Mouse (Mus musculus) embryo, embryonic 11 days (tissue): ENCODE data around the gene Trim50.
"Not testable (repeated sequence)": the region's sequence is repeated elsewhere in the genome, so short reads cannot be mapped to it uniquely, and the experiment has no call there.

Experiments
- DNase-seq: peaks from one replicate; pipeline ENCODE4 v3.0.0-alpha.2; 2015

The Trim50 gene

DNA sequence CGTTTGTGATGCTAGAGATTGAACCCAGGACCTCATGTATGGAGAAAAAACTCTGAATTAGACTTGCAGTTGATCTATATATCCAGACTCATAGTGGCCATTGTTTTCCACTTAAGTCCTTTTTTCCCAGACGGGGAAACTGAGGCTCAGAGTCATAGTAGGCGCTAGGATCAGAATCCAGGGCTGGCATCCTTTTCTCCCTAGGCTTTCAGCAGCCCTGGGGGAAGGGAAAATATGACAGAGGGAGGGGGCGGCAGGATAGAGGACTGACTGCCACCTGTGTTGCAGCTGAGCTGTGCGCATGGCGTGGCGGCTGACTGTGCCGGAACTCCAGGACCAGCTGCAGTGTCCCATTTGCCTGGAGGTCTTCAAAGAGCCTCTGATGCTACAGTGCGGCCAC, at the start of gene Trim50:
Gene Trim50 (plus strand): TSS at position 301 of the 400 bp plus-strand sequence.
- DNase-seq, result no peak

DNA sequence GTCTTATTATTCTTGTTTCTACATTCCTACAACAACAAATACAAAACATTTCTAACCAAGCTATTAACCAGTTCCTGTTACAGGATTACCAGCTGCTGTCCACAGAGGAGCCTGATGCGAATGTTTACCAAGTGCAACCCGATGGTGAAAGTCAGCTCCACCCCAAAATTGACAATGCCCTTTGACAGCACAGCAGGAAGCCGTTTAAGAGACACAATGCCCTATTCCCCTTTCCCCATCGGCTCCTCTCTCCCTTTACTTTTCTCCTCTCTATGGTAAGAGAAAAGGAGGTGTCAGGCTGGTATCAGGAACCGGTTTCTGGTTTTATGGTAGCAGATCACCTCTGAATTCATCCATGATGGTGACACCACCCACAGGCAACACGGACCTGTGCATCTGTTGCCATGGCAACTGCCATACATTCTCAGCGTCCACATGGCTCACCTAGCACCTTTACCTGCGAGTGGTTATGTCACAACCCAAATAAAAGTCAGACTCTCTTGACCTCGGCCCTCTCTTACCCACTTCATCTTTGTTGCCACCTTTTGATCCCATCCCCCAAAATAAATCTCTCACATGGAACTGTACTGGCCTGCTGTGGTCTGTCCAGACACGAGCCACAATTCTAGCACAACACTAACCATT, 46.7 kb upstream of the Trim50 start:
- DNase-seq, result no peak

DNA sequence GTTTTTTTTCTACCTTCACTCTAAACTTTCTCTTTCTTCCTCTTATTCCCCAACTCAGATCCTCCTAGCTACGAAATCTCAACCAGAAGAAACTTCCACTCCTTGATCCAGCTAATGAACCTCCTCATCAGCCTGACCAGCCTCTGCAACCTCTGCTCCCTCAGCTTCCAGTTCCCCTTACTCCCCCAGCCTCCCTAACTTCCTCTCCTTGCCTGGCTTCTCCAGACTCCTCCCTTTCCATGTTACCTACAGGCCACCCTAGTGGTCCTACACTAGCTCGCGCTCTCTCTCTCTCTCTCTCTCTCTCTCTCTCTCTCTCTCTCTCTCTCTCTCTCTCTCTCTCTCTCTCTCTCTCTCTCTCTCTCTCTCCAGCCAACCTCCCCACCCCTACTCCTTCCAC, 36.9 kb upstream of the Trim50 start:
- DNase-seq, result no peak

DNA sequence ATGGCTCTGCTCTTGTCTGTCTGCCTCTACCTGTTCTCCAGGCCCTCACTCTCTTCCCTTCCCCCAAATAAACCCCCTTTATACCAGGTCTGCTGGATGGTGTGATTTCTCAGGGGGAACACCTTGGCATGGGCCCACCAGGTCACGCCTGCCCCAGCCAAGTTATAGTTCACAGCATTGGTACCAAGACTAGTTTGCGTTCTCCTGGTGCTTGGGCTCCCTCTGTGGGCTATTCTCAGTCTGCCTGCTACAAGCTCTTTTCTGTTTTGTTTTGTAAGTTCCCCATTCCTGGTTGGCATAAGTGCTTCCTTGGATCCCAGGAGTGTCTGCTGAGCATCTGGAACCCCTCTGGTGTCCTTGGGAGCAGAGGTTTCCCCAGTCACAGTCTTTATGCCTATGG, 33.2 kb upstream of the Trim50 start:
- no peak for DNase-seq

DNA sequence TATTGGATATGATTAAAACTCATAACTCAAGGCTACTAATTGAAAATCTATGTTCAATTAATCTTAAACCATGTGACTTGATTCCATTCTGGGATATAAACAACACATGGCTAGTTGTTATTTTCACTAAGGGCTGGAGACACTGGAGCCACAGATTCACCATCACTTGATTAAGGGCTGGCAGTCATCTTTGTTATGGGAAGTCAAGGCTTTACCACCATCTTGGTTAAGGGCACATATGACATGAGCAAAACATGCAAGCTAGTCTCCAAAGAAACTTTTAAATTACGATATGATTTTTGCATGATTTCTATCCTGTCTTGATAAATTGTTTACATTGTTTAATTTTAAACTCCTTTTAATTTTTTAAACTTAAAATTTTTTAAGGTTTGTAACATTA, 30.9 kb upstream of the Trim50 start:
- DNase-seq, result no peak

DNA sequence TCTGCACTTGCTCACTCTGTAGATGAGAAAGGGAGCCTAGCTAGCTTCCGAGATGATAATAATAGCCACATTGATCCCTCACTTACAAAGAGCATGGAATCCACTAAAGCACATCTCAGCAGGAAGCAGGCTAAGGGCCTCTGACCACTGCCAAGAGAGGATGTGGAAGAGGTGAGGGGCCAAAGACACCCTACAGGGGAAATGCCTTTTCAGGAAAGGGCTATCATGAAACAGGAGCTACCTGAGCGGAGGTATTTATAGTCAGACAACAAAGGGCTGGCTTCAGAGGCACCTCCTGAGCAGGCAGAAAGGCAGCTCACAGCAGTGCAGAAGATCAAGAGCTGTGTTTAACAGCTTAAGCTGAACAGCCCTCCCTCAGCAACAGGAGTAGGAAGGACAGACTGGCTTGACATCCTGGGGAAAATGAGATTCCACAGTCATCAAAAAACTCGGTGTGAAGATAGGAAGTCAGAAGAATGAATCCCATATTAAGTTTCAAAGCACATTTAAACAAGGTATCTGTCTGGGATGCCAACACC, 26.9 kb upstream of the Trim50 start:
- no peak for DNase-seq

DNA sequence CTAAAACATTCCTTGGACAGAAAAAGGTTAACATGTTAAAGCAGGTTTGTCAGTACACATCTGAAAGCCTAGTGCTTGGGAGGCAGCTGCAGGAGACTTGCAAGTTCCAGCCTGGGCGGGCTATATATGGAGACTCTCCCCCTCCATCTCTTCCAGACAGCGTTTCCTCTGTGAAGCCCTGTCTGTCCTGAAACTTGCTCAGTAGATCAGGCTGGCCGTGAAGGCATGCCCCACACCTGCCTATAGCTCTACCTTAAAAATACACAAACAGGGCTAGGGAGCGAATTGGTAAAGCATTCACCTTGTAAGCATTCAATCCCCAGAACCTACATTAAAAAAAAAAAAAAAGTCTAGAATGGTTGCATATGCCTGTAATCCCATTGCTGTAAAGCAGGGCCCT, 23.6 kb upstream of the Trim50 start:
- no peak for DNase-seq

DNA sequence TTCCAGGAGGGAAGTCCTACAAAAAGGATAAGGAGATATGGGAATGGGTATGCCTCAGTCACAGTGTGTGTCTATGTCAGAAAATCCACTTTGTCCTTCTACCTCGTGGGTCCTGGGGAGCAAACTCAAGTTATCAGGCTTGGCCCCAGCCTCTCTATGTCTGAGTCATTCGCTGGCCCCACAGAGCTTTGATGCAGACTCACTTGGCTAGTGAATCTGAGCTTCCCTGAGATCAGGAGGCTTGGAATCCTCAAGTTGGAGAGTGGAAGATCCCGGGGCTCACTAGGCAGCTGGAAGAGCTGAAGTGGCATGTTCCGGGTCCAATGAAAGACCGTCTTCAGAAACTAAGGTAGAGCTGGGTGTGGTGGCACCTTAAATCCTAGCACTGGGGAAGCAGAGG, 22.9 kb upstream of the Trim50 start:
- no peak for DNase-seq

DNA sequence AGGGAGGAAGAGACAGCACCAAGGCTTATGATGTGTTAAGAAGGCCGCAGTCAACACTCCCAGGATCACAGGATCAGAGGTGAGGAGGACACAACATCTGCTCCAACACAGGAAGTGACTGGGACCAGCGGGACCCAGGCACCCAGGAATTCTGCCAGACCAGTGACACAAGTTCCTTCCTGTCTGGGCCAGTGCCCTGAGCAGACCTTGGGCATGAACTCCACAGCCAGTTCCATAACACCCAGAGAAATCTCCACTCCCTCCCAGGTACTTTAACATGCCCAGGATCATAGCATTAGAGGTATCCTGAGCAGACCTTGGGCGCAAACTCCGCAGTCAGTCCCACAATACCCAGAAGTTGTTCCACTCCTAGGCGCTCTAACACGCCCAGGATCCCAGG, 21.9 kb upstream of the Trim50 start:
- no peak for DNase-seq

DNA sequence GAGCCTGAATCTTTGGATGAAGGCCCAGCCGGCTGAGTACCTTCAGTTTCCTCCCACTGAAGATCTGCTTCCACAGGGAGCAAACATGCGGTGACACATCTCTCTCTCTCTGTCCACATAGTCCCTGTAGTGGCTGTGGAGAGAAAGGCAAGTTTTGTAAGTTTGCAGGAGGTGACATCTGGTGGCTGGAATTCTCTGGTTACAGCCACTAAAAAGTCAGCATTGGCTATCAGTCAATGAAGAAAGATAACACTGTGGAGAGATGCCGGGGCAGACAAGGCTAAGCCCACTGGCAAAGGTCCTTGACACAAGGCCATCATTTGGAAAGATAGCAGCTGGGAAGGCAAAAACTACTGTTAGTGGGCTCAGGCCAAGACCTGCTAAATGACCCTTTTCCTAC, 15.5 kb upstream of the Trim50 start:
- peak; percentile 9 for DNase-seq

DNA sequence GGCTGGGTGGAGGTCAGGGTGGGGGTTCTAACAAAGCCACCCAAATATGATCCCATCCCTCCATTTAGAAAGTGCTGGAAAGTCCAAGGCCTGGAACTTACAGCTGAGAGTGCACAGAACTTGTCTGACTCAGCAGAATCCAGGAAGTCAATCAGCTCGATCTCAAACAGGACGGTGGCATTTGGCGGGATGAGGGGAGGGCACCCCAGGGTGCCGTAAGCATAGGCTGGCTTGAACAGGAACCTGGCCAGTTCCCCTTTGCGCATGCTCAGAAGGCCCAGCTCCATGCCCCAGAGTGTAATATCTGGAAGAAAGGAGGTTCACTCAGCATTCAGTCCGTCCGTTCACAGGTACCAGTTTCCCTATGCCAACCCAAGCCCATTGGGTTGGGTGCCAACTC, 7.1 kb upstream of the Trim50 start:
- no peak for DNase-seq

DNA sequence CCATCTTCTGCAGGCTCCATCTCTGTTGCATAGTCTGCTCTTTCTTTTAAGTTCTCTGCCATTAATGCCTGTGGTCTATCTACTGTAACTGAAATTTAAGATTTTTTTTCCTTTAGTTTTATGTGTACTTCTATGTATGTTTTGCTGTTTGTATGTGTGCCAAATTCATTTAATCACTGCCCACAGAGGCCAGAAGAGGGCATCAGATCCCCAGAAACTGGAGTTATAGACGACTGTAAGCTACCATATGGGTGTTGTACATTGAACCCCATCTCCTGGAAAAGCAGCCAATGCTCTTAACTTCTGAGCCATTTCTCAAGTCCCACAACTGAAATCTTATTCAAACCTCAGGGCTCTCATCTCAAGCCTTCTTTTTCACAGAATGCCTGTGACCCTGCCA, 6.7 kb upstream of the Trim50 start:
- no peak for DNase-seq

DNA sequence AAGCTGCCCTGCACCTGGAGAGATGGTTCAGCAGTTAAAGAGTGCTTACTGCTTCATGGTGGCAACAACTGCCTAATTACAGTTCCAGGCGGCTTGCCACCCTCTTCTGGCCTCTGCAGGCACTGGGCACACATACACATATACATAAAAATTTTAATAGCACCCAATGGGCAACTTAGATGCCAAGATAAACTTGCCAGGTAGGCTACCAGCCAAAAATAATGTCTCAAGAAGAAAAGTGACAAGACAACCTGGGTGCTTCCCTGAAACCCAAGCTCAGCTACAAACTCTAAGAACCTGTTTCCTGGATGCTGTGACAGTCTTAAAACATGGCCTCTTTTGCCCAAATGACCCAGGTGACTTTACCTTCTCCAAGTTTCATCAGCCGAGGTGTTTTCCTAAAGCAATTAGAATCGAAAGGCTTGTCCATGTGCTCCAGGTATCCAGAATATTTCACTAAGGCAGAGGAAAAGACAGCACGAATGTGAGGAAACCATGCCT, 5.5 kb upstream of the Trim50 start:
- DNase-seq, result no peak

DNA sequence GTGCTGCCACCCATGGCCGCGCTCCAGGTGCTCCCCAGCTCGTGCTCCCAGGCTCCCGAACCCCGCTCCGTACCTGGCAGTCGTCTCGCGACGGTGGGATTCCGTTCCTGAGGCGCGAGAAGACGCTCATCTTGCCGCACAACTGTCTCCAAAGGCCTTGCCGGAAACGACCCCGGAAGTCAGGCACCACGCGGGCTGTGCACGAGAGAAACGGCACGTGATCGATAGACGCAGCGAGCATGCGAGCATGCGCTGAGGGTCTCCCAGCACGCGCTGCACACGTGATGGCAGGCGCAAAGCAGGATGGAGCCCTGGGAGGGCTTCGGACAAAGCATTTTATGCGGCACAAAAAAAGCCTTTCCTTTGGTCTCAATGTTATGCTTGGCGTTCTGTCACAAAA, 3.2 kb upstream of the Trim50 start, which contains the start of gene Fkbp6:
Gene Fkbp6 (minus strand): TSS at position 183 of the 400 bp plus-strand sequence.
- DNase-seq, result no peak

DNA sequence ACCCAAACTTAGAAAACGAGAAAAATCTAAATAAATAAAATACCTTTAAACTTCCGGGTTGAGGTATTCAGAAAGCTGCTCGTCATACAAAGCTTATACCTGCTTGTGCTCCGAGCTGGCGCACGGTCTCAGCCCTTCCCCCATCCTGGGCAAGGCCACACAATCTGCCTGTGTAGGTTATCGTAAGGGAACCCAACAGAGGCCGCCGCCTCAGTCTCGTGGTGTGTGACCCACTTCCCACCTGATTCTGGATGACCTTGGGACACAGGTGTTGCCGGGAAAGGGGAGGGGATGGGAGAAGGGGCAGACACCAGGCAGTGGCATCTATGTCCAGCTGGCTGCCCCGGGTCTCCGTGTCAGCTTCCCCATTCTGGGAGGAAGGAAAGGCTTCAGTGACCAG, 1.5 kb upstream of the Trim50 start:
- DNase-seq, result no peak

DNA sequence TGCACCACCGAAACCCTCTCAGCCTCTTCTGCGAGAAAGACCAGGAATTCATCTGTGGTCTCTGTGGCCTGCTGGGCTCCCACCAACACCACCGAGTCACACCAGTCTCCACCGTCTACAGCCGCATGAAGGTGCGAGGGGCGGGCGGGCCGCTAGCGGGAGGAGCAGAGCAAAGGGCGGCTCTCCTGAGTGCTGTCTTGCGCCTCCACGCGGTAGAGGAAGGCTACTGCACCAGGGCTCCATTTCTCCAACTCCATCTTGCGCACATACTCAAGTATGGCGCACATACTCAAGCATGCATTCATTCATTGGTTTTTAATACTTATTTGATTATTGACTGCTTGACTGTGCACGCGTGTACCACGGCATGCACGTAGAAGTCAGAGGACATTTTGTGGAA, 469 bp downstream of the Trim50 start:
- DNase-seq, result peak; percentile 50

DNA sequence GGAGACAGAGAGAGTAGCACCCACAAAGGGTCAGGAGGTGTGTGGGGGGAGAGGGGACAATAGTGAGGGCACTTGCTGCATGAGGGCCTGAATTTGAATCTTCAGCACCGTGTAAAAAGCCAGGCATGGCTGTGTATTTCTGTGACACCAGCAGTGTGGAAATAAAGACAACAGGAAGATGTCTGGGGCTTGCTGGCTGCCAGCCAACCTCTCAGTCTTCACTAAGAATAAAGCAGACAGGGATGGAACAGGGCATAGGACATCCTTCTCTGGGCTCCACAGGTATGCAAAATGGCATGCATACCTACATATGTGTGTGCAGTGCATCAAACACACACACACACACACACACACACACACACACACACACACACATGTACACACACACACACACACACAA, 3.0 kb downstream of the Trim50 start:
- no peak for DNase-seq

DNA sequence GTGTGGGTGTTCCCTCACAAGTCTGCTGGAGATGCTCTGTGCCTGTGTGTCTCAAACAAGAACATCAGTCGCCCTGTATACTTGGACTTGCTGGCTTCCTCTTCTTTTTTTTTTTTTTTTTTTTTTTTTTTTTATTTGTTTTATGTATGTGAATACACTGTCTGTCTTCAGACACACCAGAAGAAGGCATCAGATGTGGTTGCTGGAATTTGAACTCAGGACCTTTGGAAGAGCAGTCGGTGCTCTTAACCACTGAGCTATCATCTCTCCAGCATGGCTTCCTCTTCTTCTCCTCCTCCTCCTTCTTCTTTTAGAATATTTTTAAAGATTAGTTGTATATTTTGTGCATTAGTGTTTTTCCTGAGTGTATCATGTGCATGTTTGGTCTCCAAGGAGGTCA, 4.5 kb downstream of the Trim50 start:
- no peak for DNase-seq

DNA sequence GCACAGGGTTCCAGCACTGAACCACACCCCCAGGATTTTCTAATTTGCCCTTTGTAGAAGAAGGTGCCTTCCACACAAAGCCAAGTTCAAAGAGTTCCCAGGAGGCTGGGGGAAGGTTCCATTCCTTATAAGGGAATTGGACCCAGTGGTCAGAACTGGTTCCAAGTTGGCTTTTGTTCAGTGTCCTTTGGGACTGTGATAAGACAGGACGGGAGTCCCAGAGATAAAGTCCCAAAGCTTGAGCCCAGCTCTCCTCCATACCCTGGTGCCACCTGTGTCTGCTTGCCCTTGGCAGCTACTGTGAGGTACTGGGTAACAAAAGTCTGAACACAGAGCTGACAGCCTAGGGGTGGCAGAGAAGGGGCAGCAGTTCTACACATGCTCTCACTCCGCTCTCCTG, 6.7 kb downstream of the Trim50 start:
- DNase-seq, result no peak

DNA sequence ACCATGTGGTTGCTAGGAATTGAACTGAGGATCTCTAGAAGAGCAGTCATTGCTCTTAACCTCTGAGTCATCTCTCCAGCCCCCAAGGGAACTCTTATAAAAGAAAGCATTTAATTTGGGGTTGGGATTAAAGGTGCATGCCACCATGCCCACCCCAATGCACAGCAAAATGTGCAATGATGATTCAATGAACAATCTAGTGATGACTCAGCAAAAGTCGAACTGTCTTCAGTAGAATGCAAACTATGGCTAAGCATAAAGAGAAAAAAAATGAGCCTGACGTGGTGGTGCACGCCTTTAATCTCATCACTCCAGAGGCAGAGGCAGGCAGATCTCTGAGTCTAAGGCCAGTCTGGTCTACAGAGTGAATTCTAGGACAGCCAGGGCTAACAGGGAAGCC, 9.5 kb downstream of the Trim50 start:
- DNase-seq, result no peak

DNA sequence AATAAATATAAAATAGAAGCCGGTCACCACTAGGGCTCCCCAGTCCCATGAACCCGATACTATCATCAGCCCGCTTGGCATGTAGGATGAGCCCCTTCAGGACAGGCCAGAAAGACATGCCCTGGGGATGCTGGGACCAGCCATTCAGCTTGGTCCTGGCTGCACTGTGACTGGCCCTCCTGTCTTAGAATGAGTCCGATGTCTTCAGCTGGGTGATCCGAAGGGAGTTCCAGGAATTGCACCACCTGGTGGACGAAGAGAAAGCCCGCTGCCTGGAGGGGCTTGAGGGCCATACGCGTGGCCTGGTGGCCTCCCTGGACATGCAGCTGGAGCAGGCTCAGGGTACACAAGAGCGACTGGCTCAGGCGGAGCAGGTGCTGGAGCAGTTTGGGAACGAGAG, 10.4 kb downstream of the Trim50 start:
- DNase-seq, result peak; percentile 79

DNA sequence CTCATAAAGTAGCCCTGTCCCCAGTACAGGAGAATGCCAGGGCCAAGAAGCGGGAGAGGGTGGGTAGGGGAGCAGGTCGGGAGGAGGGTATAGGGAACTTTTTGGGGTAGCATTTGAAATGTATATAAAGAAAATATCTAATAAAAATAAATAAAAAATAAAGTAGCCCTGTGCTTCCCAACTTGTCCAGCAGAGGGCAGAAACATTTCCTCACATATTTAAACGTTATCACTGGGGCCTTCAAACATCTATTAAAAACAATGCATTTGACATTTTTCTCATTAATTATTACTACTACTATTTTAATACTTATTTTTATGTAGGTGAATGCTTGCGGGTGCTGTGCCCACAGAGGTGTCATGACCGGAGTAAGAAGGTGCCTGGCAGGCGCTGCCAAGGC, 14.7 kb downstream of the Trim50 start:
- DNase-seq, result peak; percentile 7

DNA sequence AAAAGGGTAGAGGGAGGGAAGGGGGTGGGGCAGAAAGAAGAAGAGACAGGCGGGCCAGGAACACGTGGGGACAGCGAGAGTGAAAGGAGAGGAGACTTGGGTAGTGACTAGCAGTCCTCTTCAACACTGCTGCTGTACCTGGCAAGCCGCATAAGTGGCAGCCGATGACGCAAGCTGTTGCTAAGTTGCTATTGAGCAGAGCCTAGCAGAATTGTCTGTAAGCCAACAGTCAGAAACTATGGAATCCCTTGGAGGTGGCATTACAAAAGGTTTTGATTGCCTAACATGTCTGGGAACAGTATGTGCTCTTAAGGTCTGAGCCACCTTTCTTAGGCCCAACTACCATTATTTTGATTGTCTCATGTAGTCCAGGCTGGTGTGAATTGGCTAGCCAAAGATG, 15.2 kb downstream of the Trim50 start:
- no peak for DNase-seq

DNA sequence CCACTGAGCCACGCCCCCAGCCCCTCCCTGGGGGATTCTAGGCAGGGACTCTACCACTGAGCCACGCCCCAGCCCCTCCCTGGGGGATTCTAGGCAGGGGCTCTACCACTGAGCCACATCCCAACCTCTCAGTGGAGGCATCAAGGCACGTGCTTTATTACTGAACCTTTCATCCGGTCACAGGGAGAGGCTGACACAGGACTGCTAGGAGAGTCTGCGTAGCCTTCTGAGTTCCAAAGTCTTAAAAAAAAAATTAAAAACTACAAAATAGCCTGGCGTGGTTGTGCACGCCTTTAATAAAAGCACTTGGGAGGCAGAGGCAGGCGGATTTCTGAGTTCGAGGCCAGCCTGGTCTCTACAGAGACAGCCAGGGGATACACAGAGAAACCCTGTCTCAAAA, 16.1 kb downstream of the Trim50 start:
- not testable (repeated sequence) for DNase-seq
